Mouse (Mus musculus) cerebellum, adult 8-10 months (tissue): Measurements from ENCODE around the gene Tle2.

Experiments
- DNase-seq: peaks from one replicate; pipeline ENCODE4 v3.0.0; 2022

The Tle2 gene

GRCm38 (mm10) chr10:81574081-81575056, at the start of gene Tle2:
Gene Tle2, plus strand, starts transcription at chr10:81574561.
- peak; percentile 59 for DNase-seq

- DNase-seq, result no peak
Observed at GRCm38 (mm10) chr10:81525017-81525694, 49.2 kb upstream of the Tle2 start.

DNA sequence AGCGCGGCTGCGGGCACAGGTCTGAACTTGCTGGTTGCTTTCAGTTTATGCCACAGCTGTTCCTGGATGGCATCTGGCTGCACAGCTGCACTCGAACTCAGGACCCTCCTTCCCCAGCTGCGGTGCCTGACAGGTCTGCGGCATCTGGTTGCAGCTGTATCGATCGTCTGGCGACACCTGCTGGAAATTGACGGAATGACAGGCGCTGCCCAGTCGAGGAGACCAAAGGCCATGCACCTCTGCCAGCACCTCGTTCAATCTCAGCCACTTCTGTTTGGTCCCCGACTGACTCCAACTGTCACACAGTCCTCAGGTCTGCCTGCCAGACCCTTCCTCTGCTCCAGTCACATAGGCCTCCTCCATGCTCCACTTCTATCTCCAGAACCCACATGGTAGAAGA, 47.6 kb upstream of the Tle2 start:
- peak; percentile 68 for DNase-seq

DNA sequence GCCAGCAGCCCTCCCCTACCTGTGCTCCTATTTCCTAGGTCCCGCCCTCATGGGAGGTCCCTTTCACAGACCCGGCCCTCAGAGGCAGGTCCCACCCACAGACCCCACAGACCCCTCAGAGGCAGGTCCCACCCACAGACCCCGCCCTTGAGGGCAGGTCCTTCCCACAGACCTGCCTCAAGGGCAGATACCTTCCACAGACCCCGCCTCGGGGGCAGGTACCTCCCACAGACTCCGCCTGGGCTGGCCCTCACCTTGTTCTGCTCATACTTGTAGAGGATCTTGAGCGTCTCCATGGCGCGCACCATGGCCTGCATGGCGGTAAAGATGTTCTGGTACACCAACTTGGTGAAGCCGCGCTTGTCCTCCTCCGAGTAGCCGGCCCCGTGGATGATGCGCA, 39.5 kb upstream of the Tle2 start:
- no peak for DNase-seq

DNA sequence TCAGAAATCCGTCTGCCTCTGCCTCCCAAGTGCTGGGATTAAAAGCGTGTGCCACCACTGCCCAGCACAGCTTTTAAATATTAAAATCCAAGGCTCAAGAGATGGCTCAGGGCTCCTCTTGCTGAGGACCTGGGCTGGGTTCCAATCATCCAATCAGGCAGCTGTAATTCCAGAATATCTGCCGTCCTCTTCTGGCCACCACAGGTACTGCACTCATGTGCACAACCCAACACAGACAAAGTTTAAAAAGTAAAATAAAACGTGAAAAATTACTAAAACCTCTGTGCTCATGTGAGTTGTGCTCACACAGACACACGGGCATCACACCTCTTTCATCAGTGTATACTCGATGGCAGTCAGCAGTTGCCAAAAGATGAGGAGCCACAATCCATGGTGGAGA, 37.6 kb upstream of the Tle2 start:
- DNase-seq, result no peak

- DNase-seq, result no peak
Observed at GRCm38 (mm10) chr10:81537429-81537828, 36.9 kb upstream of the Tle2 start.

DNA sequence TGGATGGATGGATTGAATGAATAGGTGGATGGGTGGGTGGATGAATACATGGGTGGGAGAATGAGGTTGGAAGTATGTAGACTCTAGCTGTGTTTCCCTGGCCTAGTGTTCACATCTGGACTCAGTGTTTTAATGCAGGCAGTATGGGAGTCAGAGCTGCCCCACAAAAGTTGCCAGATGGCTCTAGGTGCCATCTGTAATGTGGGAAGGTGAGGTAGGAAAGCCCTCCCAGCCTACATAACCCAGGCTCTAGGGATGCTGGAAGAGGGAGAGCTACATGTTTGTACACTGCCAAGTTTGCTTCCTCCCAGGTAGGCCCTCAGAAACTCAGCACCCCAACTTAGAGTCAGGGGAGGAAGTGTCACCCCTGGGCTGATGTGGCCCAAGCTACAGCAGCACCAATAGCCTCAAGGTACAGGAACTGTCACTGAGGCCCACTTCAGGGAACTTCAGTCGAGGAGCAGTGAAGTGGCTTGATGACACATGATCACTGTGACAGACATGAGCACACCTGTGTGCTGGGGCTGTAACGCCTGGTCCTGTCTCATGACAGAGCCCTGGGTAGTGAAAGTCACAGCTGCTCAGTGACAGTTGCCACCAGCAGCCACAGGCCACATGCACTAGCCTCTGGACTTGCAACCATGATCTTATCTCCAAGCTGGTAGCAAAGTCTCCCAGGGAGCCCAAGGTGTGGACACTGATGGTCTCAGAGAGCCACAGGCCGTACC, 35.9 kb upstream of the Tle2 start:
- DNase-seq, result no peak

DNA sequence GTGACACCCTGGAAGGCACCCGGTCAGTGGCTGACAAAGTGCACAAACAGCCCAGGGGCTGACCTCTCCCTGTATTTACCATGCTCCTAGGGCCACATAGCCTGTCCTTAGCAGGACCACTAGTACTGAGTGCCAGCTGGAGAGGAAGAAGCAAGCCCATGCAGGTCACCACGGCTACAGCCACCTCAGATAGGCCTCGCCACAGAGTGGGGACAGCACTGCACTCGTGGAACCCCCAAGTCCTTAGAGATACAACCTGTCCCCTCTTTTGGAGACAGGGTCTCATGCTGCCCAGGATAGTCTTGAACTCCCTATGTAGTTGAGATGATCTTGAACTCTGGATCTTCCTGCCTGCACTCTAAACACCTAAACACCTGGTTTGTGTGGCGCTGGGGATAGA, 33.0 kb upstream of the Tle2 start:
- no peak for DNase-seq

DNA sequence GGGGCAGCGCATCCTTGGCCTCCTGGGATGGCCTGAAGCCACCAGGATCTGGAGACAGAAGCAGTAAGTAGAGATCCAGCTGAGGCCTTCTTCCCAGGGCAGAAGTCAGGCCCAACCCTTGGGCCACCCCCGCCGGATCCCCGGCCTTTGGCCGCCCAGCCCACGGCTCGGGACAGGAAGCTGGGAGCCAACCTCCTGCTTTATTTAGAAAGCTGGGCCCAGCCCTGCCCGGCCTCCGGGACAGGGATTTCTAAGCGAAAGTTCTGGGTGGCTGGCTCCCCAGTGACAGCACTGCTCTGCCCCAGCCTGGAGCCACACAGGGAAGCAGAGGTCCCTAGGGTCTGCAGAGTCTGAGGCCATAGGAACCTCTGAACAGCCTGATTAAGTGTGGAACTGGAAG, 32.6 kb upstream of the Tle2 start:
- DNase-seq, result no peak

DNA sequence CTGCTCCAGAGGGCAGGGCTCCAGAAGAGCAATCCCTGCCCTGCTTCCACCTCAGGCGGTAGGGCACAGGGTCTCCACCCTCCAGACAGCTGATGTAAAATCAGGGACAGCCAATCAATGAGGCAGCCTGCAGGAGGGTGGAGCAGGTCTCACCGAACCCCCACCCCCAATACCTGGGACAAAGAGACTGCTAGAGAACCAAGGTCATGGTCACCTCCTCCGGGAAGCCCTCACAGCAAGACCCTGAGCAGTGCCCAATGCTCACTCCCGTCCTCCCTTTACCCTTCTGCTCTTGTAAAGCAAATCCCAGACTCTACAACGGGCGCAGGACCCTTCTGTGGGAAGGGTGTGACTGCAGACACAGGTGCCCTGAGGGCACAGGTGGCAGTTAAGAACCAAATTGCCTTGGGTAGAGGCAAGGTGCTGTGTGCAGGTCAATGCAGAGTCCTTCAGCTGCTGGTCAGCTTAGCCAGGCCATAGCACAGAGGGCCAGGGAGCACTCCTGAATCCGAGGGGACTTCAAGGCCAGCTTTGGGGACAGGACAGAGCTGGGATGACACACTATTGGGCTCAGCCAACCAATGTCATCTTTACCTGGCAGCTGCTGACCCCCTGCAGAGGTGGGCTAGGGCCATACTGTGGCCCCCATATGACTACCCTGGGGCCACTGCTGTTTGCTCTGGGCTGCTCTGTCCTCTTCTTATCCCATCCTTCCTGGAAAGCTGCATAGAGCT, 31.5 kb upstream of the Tle2 start:
- DNase-seq, result no peak

- no peak for DNase-seq
Observed at GRCm38 (mm10) chr10:81543633-81544032, 30.7 kb upstream of the Tle2 start.

DNA sequence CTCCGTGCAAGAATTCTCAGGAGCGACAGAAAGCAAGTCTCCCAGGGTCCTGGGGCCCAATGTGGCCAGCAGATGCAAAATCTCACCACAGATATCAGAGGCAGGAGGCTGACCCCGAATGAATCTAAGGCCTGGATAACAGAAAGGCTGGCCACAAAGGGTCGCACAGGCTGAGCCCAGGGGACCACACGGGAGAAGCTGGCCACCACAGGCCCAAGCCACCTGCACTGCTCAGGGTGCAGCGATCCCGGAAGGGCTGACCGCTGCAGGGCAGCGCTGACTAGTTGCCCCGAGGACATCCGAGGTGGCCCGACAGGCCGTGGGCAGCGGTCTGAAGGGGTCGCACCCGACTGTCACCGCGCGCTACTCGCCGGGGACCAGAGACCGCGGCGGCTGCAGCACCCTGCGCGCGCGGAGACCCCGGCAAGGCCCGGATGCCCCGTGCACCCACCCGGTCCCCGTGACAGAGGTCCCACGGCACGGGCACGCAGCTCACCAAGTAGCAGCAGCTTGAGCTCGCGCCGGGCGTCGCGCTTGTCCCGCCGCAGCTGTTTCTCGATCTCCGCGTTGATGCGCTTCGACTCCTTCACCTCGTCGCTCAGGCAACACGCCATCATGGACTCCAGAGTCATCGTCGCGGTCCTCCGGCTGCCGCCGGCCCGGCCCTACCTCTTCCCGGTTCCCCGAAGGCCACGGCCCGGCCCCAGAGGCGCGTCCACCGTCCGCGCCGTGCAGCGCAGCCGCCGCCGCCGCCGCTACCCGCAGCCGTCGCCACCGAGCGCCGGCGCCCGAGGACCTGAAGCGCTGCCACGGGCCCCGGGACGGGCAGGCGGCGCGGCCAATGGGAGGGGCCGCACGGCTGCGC, 29.8 kb upstream of the Tle2 start:
- peak; percentile 61 for DNase-seq

DNA sequence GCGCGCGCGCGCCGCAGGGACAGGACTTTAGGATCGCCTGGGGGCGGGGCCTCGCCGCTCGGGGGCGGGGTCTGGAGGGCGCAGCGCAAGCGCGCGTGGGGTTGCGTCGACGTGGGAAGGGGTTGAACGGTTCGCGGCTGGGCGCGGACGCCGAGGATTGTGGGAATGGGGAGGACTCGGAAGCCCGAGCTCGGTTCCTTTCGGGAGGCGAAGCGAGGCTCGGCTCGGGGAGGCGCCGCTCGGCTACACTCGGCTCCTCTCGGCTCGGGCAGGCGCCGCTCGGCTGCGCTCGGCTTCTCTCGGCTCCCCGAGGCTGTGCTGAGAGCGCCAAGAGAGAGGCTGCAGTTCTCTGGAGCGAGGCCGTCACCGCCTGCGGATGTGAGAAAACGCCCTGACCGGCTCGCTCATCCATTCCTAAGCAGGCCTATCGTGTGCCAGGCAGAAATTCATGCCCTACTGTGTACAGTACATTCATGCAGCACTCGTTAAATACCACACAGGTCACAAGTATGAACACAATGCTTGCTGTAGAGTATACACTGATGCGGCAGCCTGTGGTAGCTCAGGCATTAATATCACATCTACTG, 29.1 kb upstream of the Tle2 start, which contains the start of gene Gna11:
TSS of gene Gna11 (minus strand) at position 30 of the 587 bp plus-strand sequence.
- peak; percentile 100 for DNase-seq

DNA sequence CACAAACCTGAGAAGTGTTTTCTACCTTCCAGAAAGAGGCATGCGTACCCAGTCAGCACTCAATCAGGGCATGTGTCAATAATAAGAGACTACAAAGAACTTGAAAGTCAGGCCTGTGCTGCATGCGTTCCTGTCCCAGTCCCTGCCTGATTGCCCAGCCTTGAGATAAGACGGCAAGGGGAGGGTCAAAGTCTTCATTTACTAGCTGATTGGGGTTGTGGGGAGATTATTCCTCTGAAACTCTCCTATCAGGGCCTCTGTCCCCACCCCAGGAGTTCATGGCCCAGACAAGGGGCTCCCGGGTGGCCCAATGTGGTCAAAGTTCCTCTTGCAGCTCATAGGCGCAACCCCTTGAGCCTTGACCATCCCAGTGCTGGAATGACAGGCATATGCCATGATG, 28.0 kb upstream of the Tle2 start:
- DNase-seq, result no peak

DNA sequence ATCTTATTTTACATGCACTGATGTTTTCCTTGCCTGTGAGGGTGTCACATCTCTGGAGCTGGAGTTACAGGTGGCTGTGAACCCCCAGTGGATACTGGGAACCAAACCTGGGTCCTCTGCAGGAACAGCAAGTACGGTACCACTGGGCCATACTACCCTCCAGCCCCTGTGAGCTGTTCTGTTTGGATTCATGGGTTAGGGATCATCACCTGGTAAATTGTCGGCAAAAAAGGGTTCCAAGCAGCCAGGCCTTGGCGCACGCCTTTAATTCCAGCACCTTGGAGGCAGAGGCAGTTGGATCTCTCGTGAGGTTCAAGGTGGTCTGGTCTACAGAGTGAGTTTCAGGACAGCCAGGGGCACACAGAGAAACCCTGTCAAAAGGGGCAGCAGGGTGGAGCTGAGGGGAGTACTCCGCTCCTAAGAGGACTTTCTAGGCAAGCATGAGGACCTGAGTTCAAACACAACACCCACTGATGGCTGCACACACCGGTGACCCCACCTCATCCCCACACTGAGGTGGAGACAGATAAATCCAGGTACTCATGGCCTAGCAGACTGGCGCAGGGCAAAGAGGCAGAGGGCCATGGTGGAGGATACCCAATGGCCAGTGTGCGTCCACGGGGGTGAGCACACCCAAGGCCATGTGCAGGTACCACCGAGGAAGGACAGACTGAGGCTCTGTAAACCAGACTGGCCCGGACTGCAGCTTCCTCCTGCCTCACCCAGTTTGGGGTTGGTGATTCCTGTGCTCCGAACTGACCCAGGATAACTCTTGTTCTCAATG, 27.4 kb upstream of the Tle2 start:
- DNase-seq, result no peak

- no peak for DNase-seq
Observed at GRCm38 (mm10) chr10:81548944-81549343, 25.4 kb upstream of the Tle2 start.

GRCm38 (mm10) chr10:81550257-81550656, 24.1 kb upstream of the Tle2 start:
- DNase-seq, result no peak

- peak; percentile 78 for DNase-seq
Observed at GRCm38 (mm10) chr10:81551597-81552102, 22.7 kb upstream of the Tle2 start.

GRCm38 (mm10) chr10:81553232-81553631, 21.1 kb upstream of the Tle2 start:
- no peak for DNase-seq
